Mouse (Mus musculus): ENCODE data around the gene Gabbr2. TPM values are rescaled to one million over a fixed set of nuclear protein-coding genes. Genes with fewer than 3 reads are reported as not detected.

Gabbr2 gene
- polyA plus RNA-seq, 1 experiment: not detected

DNA sequence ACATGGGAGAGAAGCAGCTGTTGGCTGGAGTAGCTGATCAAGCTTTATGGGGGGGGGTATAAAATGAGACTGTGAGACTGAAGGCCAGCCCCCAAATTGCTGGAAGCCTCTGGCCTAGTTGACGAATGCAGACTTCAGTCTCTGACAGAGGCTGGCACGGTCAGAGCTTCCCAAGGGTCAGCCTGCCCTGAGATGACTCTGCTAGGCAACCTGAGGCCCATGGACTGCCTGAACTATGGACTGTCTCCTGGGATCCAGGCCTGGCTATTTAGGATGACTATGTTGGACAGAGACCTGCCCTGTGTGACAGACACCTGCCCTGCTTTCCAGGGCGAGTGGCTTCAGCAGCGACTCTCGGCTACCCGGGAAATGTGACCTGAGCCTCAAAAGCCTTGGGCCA lies 281.7 kb downstream of the Gabbr2 start:
- Histone ChIP-seq H3K4me3 (ENCODE audit: insufficient read depth, poor library complexity, severe bottlenecking) (no peak overlapping the region), H3K79me3 (ENCODE audit: low read depth) (no peaks in the 10 kb centered on the region), H3K79me2 (ENCODE audit: control insufficient read depth, insufficient read depth) (no peaks in the 10 kb centered on the region), H3K27me3 (ENCODE audit: control insufficient read depth, insufficient read depth, insufficient read length) (peaks cover 3% of the 10 kb centered on the region), H3K36me3 (ENCODE audit: control insufficient read depth, insufficient read depth) (no peaks in the 10 kb centered on the region), H3ac (ENCODE audit: control insufficient read depth, insufficient read length, low read depth) (no peak overlapping the region)
- TF ChIP-seq CEBPB (IDR thresholded peaks at IDR 0.05; ENCODE audit: low read depth): no peak
- no peak for TF ChIP-seq CTCF (IDR thresholded peaks at IDR 0.05; ENCODE audit: control insufficient read depth, insufficient read depth, insufficient read length)
- TF ChIP-seq USF1 (IDR thresholded peaks at IDR 0.05; ENCODE audit: low read depth): no peak
- no peak for TF ChIP-seq MAX (IDR thresholded peaks at IDR 0.05)
- TF ChIP-seq MYOG (IDR thresholded peaks at IDR 0.05; ENCODE audit: control insufficient read depth, extremely low read depth, insufficient read length): no peak
- no peak for TF ChIP-seq FOSL1 (IDR thresholded peaks at IDR 0.05; ENCODE audit: insufficient read depth, low read length, poor library complexity, severe bottlenecking)

DNA sequence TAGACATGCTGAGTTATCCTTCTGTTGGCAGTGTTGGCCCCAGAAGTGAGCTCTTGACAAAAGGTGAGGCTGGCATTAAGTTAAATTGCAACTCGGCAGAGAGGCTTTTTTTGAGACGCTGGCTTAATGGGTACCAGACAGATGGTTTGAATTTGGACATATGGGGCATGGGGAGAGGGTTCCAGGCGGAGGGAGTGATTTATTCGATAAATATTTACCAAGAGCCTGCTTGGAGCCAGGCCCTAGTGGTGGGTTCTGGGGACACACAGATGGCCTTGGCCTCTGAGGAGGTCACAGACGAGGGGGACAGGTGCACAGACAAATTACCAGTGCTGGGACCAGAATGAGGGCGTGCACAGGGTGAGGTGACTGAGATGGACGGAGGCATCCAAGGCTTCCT lies 282.2 kb downstream of the Gabbr2 start:
- no peak for TF ChIP-seq CTCF (IDR thresholded peaks at IDR 0.05; ENCODE audit: control insufficient read depth, insufficient read depth, insufficient read length)
- no peak for TF ChIP-seq USF1 (IDR thresholded peaks at IDR 0.05; ENCODE audit: low read depth)
- no peak for TF ChIP-seq FOSL1 (IDR thresholded peaks at IDR 0.05; ENCODE audit: insufficient read depth, low read length, poor library complexity, severe bottlenecking)
- no peak for TF ChIP-seq CEBPB (IDR thresholded peaks at IDR 0.05; ENCODE audit: low read depth)
- no peak for TF ChIP-seq MAX (IDR thresholded peaks at IDR 0.05)
- TF ChIP-seq MYOG (IDR thresholded peaks at IDR 0.05; ENCODE audit: control insufficient read depth, extremely low read depth, insufficient read length): no peak
- TF ChIP-seq MYOD1 (IDR thresholded peaks at IDR 0.05; ENCODE audit: control insufficient read depth, insufficient read length, low read depth): no peak
- H3K4me3 ChIP-seq (ENCODE audit: insufficient read depth, poor library complexity, severe bottlenecking): no peak overlapping the region
- no peaks in the 10 kb centered on the region for H3K36me3 ChIP-seq (ENCODE audit: control insufficient read depth, insufficient read depth)
- no peaks in the 10 kb centered on the region for H3K79me3 ChIP-seq (ENCODE audit: low read depth)
- H3K27me3 ChIP-seq (ENCODE audit: control insufficient read depth, insufficient read depth, insufficient read length): no peaks in the 10 kb centered on the region
- no peak overlapping the region for H3ac ChIP-seq (ENCODE audit: control insufficient read depth, insufficient read length, low read depth)
- H3K79me2 ChIP-seq (ENCODE audit: control insufficient read depth, insufficient read depth): no peaks in the 10 kb centered on the region

DNA sequence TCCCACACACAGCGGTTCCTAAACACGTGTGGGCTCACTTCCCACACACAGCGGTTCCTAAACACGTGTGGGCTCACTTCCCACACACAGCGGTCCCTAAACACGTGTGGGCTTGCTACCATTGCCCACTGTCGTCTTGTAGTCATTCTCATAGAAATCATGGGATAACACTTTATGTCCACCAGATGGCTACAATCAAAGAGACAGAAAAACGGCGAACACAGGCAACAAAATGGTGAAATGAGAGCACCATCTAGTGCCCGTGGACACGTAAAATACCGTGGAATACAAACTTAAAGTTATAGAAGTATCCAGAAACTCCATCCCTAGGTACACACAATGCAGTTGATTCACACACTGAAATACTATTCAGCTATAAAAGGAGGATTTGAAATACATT lies 285.9 kb downstream of the Gabbr2 start:
- H3K79me3 ChIP-seq (ENCODE audit: low read depth): no peaks in the 10 kb centered on the region
- no peak overlapping the region for H3K4me3 ChIP-seq (ENCODE audit: insufficient read depth, poor library complexity, severe bottlenecking)
- H3ac ChIP-seq (ENCODE audit: control insufficient read depth, insufficient read length, low read depth): no peak overlapping the region
- H3K79me2 ChIP-seq (ENCODE audit: control insufficient read depth, insufficient read depth): no peaks in the 10 kb centered on the region
- no peaks in the 10 kb centered on the region for H3K27me3 ChIP-seq (ENCODE audit: control insufficient read depth, insufficient read depth, insufficient read length)
- no peaks in the 10 kb centered on the region for H3K36me3 ChIP-seq (ENCODE audit: control insufficient read depth, insufficient read depth)
- TF ChIP-seq MAX (IDR thresholded peaks at IDR 0.05): no peak
- TF ChIP-seq MYOD1 (IDR thresholded peaks at IDR 0.05; ENCODE audit: control insufficient read depth, insufficient read length, low read depth): no peak

DNA sequence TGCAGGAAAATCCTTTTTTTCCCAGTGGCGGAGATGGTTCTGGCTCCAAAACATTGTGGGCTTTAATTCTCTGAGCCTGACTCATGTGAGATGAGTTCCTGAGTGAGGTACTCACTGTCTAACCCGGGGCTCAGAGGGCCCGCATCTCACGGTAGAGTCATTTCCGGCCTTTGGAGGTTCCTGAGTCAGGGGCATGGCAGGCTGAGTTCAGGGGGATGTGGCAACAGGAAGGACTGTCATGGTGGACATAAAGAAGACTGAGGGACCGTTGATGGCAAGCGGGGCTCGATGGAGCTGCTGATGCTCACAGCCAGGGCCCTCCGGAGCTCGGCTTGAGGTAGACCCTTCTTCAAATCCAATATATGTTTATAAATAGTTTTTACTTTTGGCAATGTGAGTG lies 288.5 kb downstream of the Gabbr2 start:
- Histone ChIP-seq H3K79me2 (ENCODE audit: control insufficient read depth, insufficient read depth) (no peaks in the 10 kb centered on the region), H3K27me3 (ENCODE audit: control insufficient read depth, insufficient read depth, insufficient read length) (no peaks in the 10 kb centered on the region)
- no peak for TF ChIP-seq MYOG (IDR thresholded peaks at IDR 0.05; ENCODE audit: control insufficient read depth, extremely low read depth, insufficient read length)
- TF ChIP-seq CTCF (IDR thresholded peaks at IDR 0.05; ENCODE audit: control insufficient read depth, insufficient read depth, insufficient read length): no peak
- TF ChIP-seq MYOD1 (IDR thresholded peaks at IDR 0.05; ENCODE audit: control insufficient read depth, insufficient read length, low read depth): no peak
- no peak for TF ChIP-seq MAX (IDR thresholded peaks at IDR 0.05)
- TF ChIP-seq USF1 (IDR thresholded peaks at IDR 0.05; ENCODE audit: low read depth): no peak
- TF ChIP-seq FOSL1 (IDR thresholded peaks at IDR 0.05; ENCODE audit: insufficient read depth, low read length, poor library complexity, severe bottlenecking): no peak
- TF ChIP-seq CEBPB (IDR thresholded peaks at IDR 0.05; ENCODE audit: low read depth): no peak

DNA sequence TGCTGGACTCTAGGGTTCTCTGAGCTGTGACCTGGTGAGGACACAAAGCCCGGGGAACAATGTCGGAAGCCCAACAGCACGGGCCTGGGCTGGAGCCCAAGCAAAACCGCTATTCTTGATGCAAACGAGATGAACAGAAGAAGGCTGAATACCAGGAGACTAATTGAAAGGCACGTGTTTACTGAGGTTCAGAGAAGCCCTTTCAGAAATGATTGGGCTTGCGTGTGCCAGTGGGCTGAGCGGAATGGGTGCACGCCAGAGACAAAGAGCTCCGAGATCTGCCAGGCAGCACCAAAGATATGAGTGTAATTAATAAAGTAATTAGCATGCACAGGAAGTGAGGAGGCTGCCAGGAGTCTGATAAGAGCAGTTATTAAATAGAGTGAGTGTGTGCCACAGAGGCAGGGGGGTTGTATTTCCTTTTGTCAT lies 291.4 kb downstream of the Gabbr2 start:
- H3K4me3 ChIP-seq (ENCODE audit: insufficient read depth, poor library complexity, severe bottlenecking): no peak overlapping the region
- no peaks in the 10 kb centered on the region for H3K36me3 ChIP-seq (ENCODE audit: control insufficient read depth, insufficient read depth)
- no peak for TF ChIP-seq MYOG (IDR thresholded peaks at IDR 0.05; ENCODE audit: control insufficient read depth, extremely low read depth, insufficient read length)
- TF ChIP-seq FOSL1 (IDR thresholded peaks at IDR 0.05; ENCODE audit: insufficient read depth, low read length, poor library complexity, severe bottlenecking): no peak
- TF ChIP-seq MYOD1 (IDR thresholded peaks at IDR 0.05; ENCODE audit: control insufficient read depth, insufficient read length, low read depth): no peak
- TF ChIP-seq MAX (IDR thresholded peaks at IDR 0.05): no peak
- no peak for TF ChIP-seq USF1 (IDR thresholded peaks at IDR 0.05; ENCODE audit: low read depth)
- TF ChIP-seq CTCF (IDR thresholded peaks at IDR 0.05; ENCODE audit: control insufficient read depth, insufficient read depth, insufficient read length): no peak
- TF ChIP-seq CEBPB (IDR thresholded peaks at IDR 0.05; ENCODE audit: low read depth): no peak
- no peaks in the 10 kb centered on the region for H3K27me3 ChIP-seq (ENCODE audit: control insufficient read depth, insufficient read depth, insufficient read length)
- H3ac ChIP-seq (ENCODE audit: control insufficient read depth, insufficient read length, low read depth): no peak overlapping the region
- no peaks in the 10 kb centered on the region for H3K79me2 ChIP-seq (ENCODE audit: control insufficient read depth, insufficient read depth)
- H3K79me3 ChIP-seq (ENCODE audit: low read depth): no peaks in the 10 kb centered on the region

More for the DNA sequence above, 288.5 kb downstream of the Gabbr2 start:
- Histone ChIP-seq H3K36me3 (ENCODE audit: control insufficient read depth, insufficient read depth) (no peaks in the 10 kb centered on the region), H3K4me3 (ENCODE audit: insufficient read depth, poor library complexity, severe bottlenecking) (no peak overlapping the region), H3ac (ENCODE audit: control insufficient read depth, insufficient read length, low read depth) (no peak overlapping the region), H3K79me3 (ENCODE audit: low read depth) (no peaks in the 10 kb centered on the region)

DNA sequence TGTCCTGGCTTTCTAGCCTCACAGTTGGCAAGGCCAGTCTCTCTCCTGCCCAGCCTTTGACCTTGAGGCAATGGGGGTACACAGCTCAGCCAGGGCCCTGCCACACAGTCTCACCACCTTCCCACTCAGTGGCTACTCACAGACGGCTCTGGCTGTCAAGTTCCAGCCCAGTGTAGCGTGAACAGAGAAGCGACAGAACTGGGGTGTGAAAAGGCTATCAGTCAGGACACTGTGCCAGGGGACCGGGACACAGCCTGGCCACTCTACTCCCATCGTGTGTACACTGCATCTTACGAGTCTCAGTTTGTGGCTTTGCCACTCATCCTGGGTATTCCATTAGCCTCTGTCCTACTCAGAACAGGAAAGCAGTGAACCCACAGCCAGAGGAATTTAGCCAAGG lies 295.2 kb downstream of the Gabbr2 start:
- H3K79me3 ChIP-seq (ENCODE audit: low read depth): no peaks in the 10 kb centered on the region
- H3K79me2 ChIP-seq (ENCODE audit: control insufficient read depth, insufficient read depth): no peaks in the 10 kb centered on the region
- H3K4me3 ChIP-seq (ENCODE audit: insufficient read depth, poor library complexity, severe bottlenecking): no peak overlapping the region
- TF ChIP-seq MYOG (IDR thresholded peaks at IDR 0.05; ENCODE audit: control insufficient read depth, extremely low read depth, insufficient read length) (no peak), USF1 (IDR thresholded peaks at IDR 0.05; ENCODE audit: low read depth) (no peak), CTCF (IDR thresholded peaks at IDR 0.05; ENCODE audit: control insufficient read depth, insufficient read depth, insufficient read length) (no peak), MAX (IDR thresholded peaks at IDR 0.05) (no peak)
- H3K36me3 ChIP-seq (ENCODE audit: control insufficient read depth, insufficient read depth): no peaks in the 10 kb centered on the region
- H3K27me3 ChIP-seq (ENCODE audit: control insufficient read depth, insufficient read depth, insufficient read length): no peaks in the 10 kb centered on the region
- no peak overlapping the region for H3ac ChIP-seq (ENCODE audit: control insufficient read depth, insufficient read length, low read depth)

Data from C2C12 (cell line).